Mouse (Mus musculus) liver, embryonic 12.5 days (tissue): ENCODE data around the gene Vegfc. TPM values are rescaled to one million over a fixed set of nuclear protein-coding genes. Genes with fewer than 3 reads are reported as not detected.

Experiments
- ATAC-seq: fragments of 200-750 bp; cut with Nextera tagmentation; 2 replicates; pipeline ENCODE4 v1.8.0; 2017; ENCODE audit warnings: moderate number of reproducible peaks, mild to moderate bottlenecking, moderate library complexity
- H3K27ac ChIP-seq: fragments of 300-500 bp; sonication (generic); 2 replicates; pipeline ENCODE4 v1.5.1; 2016; ENCODE audit warnings: mild to moderate bottlenecking
- H3K27me3 ChIP-seq: fragments of 300-500 bp; sonication (generic); replicated peaks from 2 replicates; pipeline ENCODE4 v1.6.1; 2016; ENCODE audit warnings: mild to moderate bottlenecking, moderate library complexity
- H3K36me3 ChIP-seq: fragments of 300-500 bp; sonication (generic); 2 replicates; pipeline ENCODE4 v1.6.1; 2016; ENCODE audit warnings: mild to moderate bottlenecking, moderate library complexity
- H3K4me1 ChIP-seq: fragments of 300-500 bp; sonication (generic); 2 replicates; pipeline ENCODE4 v1.6.1; 2016
- H3K4me2 ChIP-seq: fragments of 300-500 bp; sonication (generic); 2 replicates; pipeline ENCODE4 v1.6.1; 2016; ENCODE audit warnings: mild to moderate bottlenecking, moderate library complexity
- H3K4me3 ChIP-seq: fragments of 300-500 bp; sonication (generic); 2 replicates; pipeline ENCODE4 v1.5.1; 2016; ENCODE audit warnings: mild to moderate bottlenecking, moderate library complexity
- H3K9ac ChIP-seq: fragments of 300-500 bp; sonication (generic); 2 replicates; pipeline ENCODE4 v1.6.1; 2016; ENCODE audit warnings: mild to moderate bottlenecking, moderate library complexity
- H3K9me3 ChIP-seq: fragments of 300-500 bp; sonication (generic); replicated peaks from 2 replicates; pipeline ENCODE4 v1.6.1; 2016; ENCODE audit warnings: mild to moderate bottlenecking, moderate library complexity
- WGBS: fragments of 180-500 bp; shearing (Covaris S2); methylation state at CpG from one replicate; pipeline ENCODE4 v1.1.7; 2016; ENCODE audit not compliant: insufficient replicate concordance; 5-methylcytosine and 5-hydroxymethylcytosine counted together
- polyA plus RNA-seq: library from polyadenylated mRNA; unstranded; fragments of >200 nt; fragmentation: Nextera tagmentation; extraction: Ambion mirVana; gene quantifications from 2 replicates; pipeline ENCODE4 v1.2.1, GENCODE M21; 2016

Gene Vegfc
- polyA plus RNA-seq, 1 experiment from 2014 or later = 5.4 TPM

GRCm38 (mm10) chr8:54087114-54087513 is 9.7 kb downstream of the Vegfc start:
- H3K4me1 ChIP-seq = no peaks in the 10 kb centered on the region
- no peak for ATAC-seq
- H3K36me3 ChIP-seq = no peaks in the 10 kb centered on the region
- no peak overlapping the region for H3K4me3 ChIP-seq
- H3K27ac ChIP-seq = no peak overlapping the region
- no peak overlapping the region for H3K9ac ChIP-seq
- WGBS = 28% methylated on average over 2 of the region's 2 CpGs
- no peaks in the 10 kb centered on the region for H3K9me3 ChIP-seq
- no peak overlapping the region for H3K4me2 ChIP-seq
- H3K27me3 ChIP-seq = no peaks in the 10 kb centered on the region

DNA sequence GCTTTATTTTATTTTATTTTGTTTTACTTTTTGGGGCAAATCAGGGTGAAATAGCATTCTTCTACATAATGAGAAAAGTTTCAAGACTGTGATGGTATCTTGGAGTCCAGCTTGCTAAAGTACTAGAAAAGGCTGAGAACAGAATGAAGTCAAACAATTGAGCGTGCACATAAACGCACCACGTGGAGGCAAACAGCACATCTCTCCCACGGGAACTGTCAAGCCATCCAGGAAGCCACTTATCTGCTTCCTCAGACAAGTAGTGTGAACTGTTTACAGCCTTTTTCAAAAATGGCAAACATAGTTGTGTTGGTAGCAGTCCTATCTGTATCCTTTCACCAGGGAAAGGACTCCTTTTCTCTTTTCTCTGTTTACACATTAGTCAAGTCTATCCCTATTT is 11.8 kb downstream of the Vegfc start:
- Histone ChIP-seq H3K9ac (no peak overlapping the region), H3K4me2 (no peak overlapping the region), H3K4me1 (no peaks in the 10 kb centered on the region), H3K27ac (no peak overlapping the region), H3K27me3 (no peaks in the 10 kb centered on the region), H3K4me3 (no peak overlapping the region), H3K36me3 (no peaks in the 10 kb centered on the region), H3K9me3 (no peaks in the 10 kb centered on the region)
- ATAC-seq = no peak
- WGBS = 28% methylated on average over 4 of the region's 4 CpGs

GRCm38 (mm10) chr8:54089901-54090300 is 12.5 kb downstream of the Vegfc start:
- no peaks in the 10 kb centered on the region for H3K36me3 ChIP-seq
- H3K4me1 ChIP-seq = no peaks in the 10 kb centered on the region
- H3K27me3 ChIP-seq = no peaks in the 10 kb centered on the region
- ATAC-seq = no peak
- H3K9ac ChIP-seq = no peak overlapping the region
- no peaks in the 10 kb centered on the region for H3K9me3 ChIP-seq
- H3K4me2 ChIP-seq = no peak overlapping the region
- 76% methylated on average over 2 of the region's 2 CpGs for WGBS
- H3K27ac ChIP-seq = no peak overlapping the region
- no peak overlapping the region for H3K4me3 ChIP-seq

GRCm38 (mm10) chr8:54100058-54100457 is 22.7 kb downstream of the Vegfc start:
- no peaks in the 10 kb centered on the region for H3K4me1 ChIP-seq
- H3K36me3 ChIP-seq = no peaks in the 10 kb centered on the region
- WGBS = 67% methylated on average over 6 of the region's 6 CpGs
- no peak overlapping the region for H3K4me2 ChIP-seq
- no peak for ATAC-seq
- H3K9me3 ChIP-seq = no peaks in the 10 kb centered on the region
- no peak overlapping the region for H3K4me3 ChIP-seq
- no peak overlapping the region for H3K9ac ChIP-seq
- H3K27ac ChIP-seq = no peak overlapping the region
- no peaks in the 10 kb centered on the region for H3K27me3 ChIP-seq

DNA sequence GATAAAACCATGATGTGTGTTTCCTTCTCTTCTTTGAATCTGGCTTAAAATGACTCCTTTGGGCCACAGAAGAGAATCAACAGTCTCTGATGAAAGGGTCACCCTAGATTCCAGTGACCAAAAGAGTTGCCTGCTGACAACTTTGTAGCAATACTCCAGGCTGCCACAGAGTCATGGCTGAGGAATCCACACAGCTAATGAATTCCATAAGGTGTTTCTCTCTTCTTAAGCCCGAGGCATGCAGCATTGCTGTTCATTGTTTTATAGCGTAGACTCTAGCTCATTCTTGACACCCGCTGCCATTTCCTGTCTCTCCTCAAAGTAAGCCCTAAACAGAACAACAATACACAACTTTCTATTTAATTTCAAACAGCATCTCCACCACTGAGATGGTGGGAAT is 37.2 kb downstream of the Vegfc start:
- Histone ChIP-seq H3K4me1 (no peaks in the 10 kb centered on the region), H3K9ac (no peak overlapping the region), H3K27ac (no peak overlapping the region), H3K9me3 (no peaks in the 10 kb centered on the region), H3K36me3 (no peaks in the 10 kb centered on the region), H3K4me2 (no peak overlapping the region), H3K4me3 (no peak overlapping the region), H3K27me3 (no peaks in the 10 kb centered on the region)
- 66% methylated on average over 3 of the region's 3 CpGs for WGBS
- ATAC-seq = no peak

- H3K9me3 ChIP-seq = no peaks in the 10 kb centered on the region
- ATAC-seq = no peak
- WGBS = 68% methylated on average over 7 of the region's 7 CpGs
Measured at GRCm38 (mm10) chr8:54120115-54120514, 42.7 kb downstream of the Vegfc start.

GRCm38 (mm10) chr8:54121942-54122341 is 44.5 kb downstream of the Vegfc start:
- no peak for ATAC-seq
- no peak overlapping the region for H3K4me2 ChIP-seq
- no peaks in the 10 kb centered on the region for H3K9me3 ChIP-seq

More at GRCm38 (mm10) chr8:54120115-54120514, 42.7 kb downstream of the Vegfc start:
- H3K4me3 ChIP-seq = no peak overlapping the region
- no peak overlapping the region for H3K4me2 ChIP-seq
- H3K36me3 ChIP-seq = no peaks in the 10 kb centered on the region
- H3K4me1 ChIP-seq = no peaks in the 10 kb centered on the region
- H3K27ac ChIP-seq = no peak overlapping the region
- H3K9ac ChIP-seq = no peak overlapping the region
- no peaks in the 10 kb centered on the region for H3K27me3 ChIP-seq

GRCm38 (mm10) chr8:54122345-54122744 is 44.9 kb downstream of the Vegfc start:
- Histone ChIP-seq H3K4me1 (no peaks in the 10 kb centered on the region), H3K27ac (no peak overlapping the region), H3K9me3 (no peaks in the 10 kb centered on the region), H3K9ac (no peak overlapping the region), H3K4me2 (no peak overlapping the region), H3K36me3 (no peaks in the 10 kb centered on the region), H3K27me3 (no peaks in the 10 kb centered on the region), H3K4me3 (no peak overlapping the region)
- no peak for ATAC-seq
- WGBS = 64% methylated on average over 1 of the region's 1 CpGs

More at GRCm38 (mm10) chr8:54121942-54122341, 44.5 kb downstream of the Vegfc start:
- Histone ChIP-seq H3K9ac (no peak overlapping the region), H3K27ac (no peak overlapping the region), H3K27me3 (no peaks in the 10 kb centered on the region), H3K4me3 (no peak overlapping the region), H3K4me1 (no peaks in the 10 kb centered on the region), H3K36me3 (no peaks in the 10 kb centered on the region)
- WGBS = 49% methylated on average over 3 of the region's 3 CpGs

DNA sequence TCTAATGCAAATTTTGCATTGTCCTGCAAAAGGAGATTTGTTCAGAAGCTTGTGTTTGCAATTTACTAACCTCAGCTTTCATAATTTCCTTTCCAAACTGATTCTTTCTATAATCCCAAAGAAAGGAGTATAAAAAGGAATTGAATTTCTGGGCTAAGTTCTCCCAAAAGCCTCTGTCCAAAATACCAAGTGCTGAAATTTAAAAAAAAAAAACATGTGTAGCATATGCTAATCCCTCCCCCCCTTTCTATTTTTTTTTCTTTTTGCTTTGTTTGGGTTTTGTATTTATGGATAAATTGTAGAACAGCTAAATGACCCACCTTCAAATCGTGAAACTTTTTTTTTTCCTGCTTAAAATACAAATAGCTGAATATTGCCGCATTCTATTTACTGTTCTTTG is 53.2 kb downstream of the Vegfc start:
- Histone ChIP-seq H3K27ac (no peak overlapping the region), H3K4me1 (no peaks in the 10 kb centered on the region), H3K4me3 (no peak overlapping the region), H3K9ac (no peak overlapping the region), H3K4me2 (no peak overlapping the region), H3K27me3 (no peaks in the 10 kb centered on the region), H3K9me3 (no peaks in the 10 kb centered on the region), H3K36me3 (no peaks in the 10 kb centered on the region)
- no peak for ATAC-seq
- 74% methylated on average over 2 of the region's 2 CpGs for WGBS

GRCm38 (mm10) chr8:54153240-54153639 is 75.8 kb downstream of the Vegfc start:
- no peak overlapping the region for H3K4me2 ChIP-seq
- H3K4me1 ChIP-seq = no peaks in the 10 kb centered on the region
- H3K27me3 ChIP-seq = no peaks in the 10 kb centered on the region
- WGBS = 46% methylated on average over 4 of the region's 4 CpGs
- no peaks in the 10 kb centered on the region for H3K36me3 ChIP-seq
- no peak overlapping the region for H3K27ac ChIP-seq
- no peak overlapping the region for H3K4me3 ChIP-seq
- ATAC-seq = no peak
- H3K9ac ChIP-seq = no peak overlapping the region
- no peaks in the 10 kb centered on the region for H3K9me3 ChIP-seq

GRCm38 (mm10) chr8:54163505-54163904 is 86.1 kb downstream of the Vegfc start:
- 50% methylated on average over 5 of the region's 5 CpGs for WGBS
- no peak overlapping the region for H3K4me2 ChIP-seq
- ATAC-seq = no peak
- H3K27me3 ChIP-seq = no peaks in the 10 kb centered on the region
- no peak overlapping the region for H3K4me3 ChIP-seq
- H3K4me1 ChIP-seq = no peaks in the 10 kb centered on the region
- no peak overlapping the region for H3K27ac ChIP-seq
- H3K9ac ChIP-seq = no peak overlapping the region
- H3K9me3 ChIP-seq = no peaks in the 10 kb centered on the region
- no peaks in the 10 kb centered on the region for H3K36me3 ChIP-seq

- no peak overlapping the region for H3K4me3 ChIP-seq
- H3K9me3 ChIP-seq = no peaks in the 10 kb centered on the region
- no peaks in the 10 kb centered on the region for H3K27me3 ChIP-seq
- ATAC-seq = no peak
- H3K27ac ChIP-seq = no peak overlapping the region
- no peaks in the 10 kb centered on the region for H3K4me1 ChIP-seq
- H3K9ac ChIP-seq = no peak overlapping the region
- H3K36me3 ChIP-seq = 0 out of 2 replicates have a peak, but pooled peaks cover 5% of the 10 kb centered on the region
- H3K4me2 ChIP-seq = no peak overlapping the region
- WGBS = 70% methylated on average over 2 of the region's 2 CpGs
Measured at GRCm38 (mm10) chr8:54185336-54185735, 107.9 kb downstream of the Vegfc start.

- WGBS = 80% methylated on average over 6 of the region's 6 CpGs
- H3K4me1 ChIP-seq = no peaks in the 10 kb centered on the region
Measured at GRCm38 (mm10) chr8:54185927-54186326, 108.5 kb downstream of the Vegfc start.

More at GRCm38 (mm10) chr8:54185927-54186326, 108.5 kb downstream of the Vegfc start:
- H3K4me2 ChIP-seq = no peak overlapping the region
- H3K27me3 ChIP-seq = no peaks in the 10 kb centered on the region
- H3K36me3 ChIP-seq = 0 out of 2 replicates have a peak, but pooled peaks cover 5% of the 10 kb centered on the region
- H3K9me3 ChIP-seq = no peaks in the 10 kb centered on the region
- no peak overlapping the region for H3K9ac ChIP-seq
- no peak overlapping the region for H3K27ac ChIP-seq
- no peak overlapping the region for H3K4me3 ChIP-seq
- no peak for ATAC-seq
